Comparison of ENCODE assay signal across 18 mouse cellular contexts in genomic region chr13:111844313-111844712, GRCm38 (mm10).
"Had no signal": no experiment of that assay in that cellular context is flagged by ENCODE, and none has a peak within 500 bp of the region (broad histone marks: within the 10 kb centered on the region; RNA-seq: fewer than 3 reads in every experiment).

No protein-coding gene starts in this region.

- ATAC-seq: midbrain, embryonic 16.5 days had no signal

- H3K27me3 ChIP-seq: neural tube, embryonic 13.5 days; neural tube, embryonic 15.5 days had no signal

- H3K9me3 ChIP-seq: midbrain, embryonic 10.5 days; neural tube, embryonic 13.5 days; neural tube, embryonic 15.5 days had no signal

- H3K36me3 ChIP-seq: midbrain, embryonic 10.5 days; neural tube, embryonic 13.5 days; neural tube, embryonic 15.5 days had no signal

- H3K4me3 ChIP-seq: midbrain, embryonic 10.5 days; myocyte; neural tube, embryonic 13.5 days; neural tube, embryonic 15.5 days had no signal

- H3K4me2 ChIP-seq: lung, embryonic 14.5 days; neural tube, embryonic 13.5 days; neural tube, embryonic 15.5 days had no signal

- DNase-seq: lung, adult 18-20 months; lung, embryonic 14.5 days; lung, postnatal 10 days; lung, postnatal 4 days; midbrain, embryonic 14.5 days; retina, postnatal 1 day; right cerebral cortex, adult 18-20 months; right cerebral cortex, postnatal 25 days; right cerebral cortex, postnatal 4 days; spleen, adult 18-20 months; thymus, adult 2 months; thymus, postnatal 25 days; thymus, postnatal 4 days had no signal

- H3K9ac ChIP-seq: lung, embryonic 14.5 days; neural tube, embryonic 13.5 days; neural tube, embryonic 15.5 days had no signal

- H3K27ac ChIP-seq: midbrain, embryonic 10.5 days; neural tube, embryonic 13.5 days; neural tube, embryonic 15.5 days had no signal
